Mouse (Mus musculus) splenic B cell, adult 2 months (primary cell): ENCODE measurements at regions not wholly inside any gene's neighbourhood (a gene's known extent, or its start where the extent isn't known, plus 50 kb on each side); places are given as distances from the start of the nearest gene placed in this dataset.
"Not testable (repeated sequence)": the region's sequence is repeated elsewhere in the genome, so short reads cannot be mapped to it uniquely, and the experiment has no call there.

Source experiments
- DNase-seq: peaks from one replicate; pipeline ENCODE4 v3.0.0-alpha.2; 2011; ENCODE audit warnings: low read depth, low spot score
- H3K27me3 ChIP-seq: 2 replicates; pipeline ENCODE4 v1.6.1; 2012; ENCODE audit warnings: mild to moderate bottlenecking, low read length, moderate library complexity, mixed read lengths; ENCODE audit not compliant: control insufficient read depth, poor library complexity, insufficient read depth, severe bottlenecking
- H3K36me3 ChIP-seq: 2 replicates; pipeline ENCODE4 v1.6.1; 2012; ENCODE audit warnings: mild to moderate bottlenecking, low read length, moderate library complexity, mixed read lengths; ENCODE audit not compliant: control insufficient read depth, poor library complexity, insufficient read depth, severe bottlenecking

DNA sequence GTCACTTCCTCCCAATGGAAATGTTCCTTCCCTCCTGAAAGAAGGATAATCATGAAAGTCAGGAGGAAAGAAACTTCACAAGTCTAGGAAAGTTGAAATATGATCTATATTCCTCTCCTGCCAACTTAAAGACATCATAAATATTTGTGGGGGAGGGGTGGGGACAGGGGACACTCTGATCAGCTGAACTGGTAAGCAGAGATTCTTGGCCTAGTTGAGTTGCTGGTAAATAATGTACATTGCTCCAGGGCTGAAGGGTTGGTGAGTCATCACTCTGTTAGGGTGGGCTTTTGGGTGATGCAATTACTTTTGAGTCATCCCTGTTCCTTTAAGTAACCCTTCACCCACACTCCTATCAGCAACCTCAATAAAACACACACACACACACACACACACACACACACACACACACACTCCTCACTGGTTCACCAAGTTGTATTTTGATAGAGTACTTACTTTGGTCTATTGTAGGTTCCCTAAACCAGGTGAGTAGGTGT, 56.0 kb downstream of the Ccdc71l start:
- no peak for DNase-seq
- Histone ChIP-seq H3K27me3 (no peaks in the 10 kb centered on the region), H3K36me3 (no peaks in the 10 kb centered on the region)

DNA sequence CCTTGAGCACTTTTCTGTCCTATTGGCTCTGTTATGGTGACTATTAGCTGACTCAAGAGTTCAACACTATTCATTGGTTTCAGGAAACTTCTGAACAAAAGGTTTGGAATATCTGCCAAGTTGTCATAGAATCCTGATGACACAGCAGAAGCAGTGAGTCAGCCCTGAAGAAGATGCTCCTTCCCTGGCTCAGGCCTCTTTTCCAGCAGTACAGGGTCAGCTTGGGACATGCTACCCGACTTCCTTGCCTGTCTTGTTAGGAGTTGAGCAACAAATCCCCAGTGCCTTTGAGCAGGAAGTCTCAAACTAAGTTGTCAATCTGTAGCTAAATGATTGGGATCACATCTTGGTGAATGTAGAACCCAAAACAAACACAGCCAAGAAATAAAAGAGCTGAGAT, 56.6 kb downstream of the Ccdc71l start:
- Histone ChIP-seq H3K27me3 (no peaks in the 10 kb centered on the region), H3K36me3 (no peaks in the 10 kb centered on the region)
- DNase-seq: no peak

DNA sequence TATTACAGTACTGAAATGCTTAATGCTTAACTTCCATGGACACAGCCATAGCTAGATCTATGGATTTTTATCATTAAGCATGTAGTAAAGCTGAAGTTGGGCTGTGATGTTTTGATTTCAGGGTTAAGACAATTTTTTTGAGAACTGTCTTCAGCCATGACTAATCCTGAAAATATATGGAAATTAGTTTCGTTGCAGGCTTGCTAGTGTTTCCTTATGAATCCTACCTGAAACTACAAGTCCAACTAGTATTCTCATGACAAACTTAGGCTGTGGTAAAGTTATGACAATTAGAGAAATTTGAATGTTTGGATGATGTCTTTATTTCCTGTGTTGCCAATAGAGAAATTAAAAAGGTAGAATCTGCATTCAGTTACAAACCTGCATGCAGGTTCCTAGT, 59.7 kb downstream of the Ccdc71l start:
- H3K36me3 ChIP-seq: no peaks in the 10 kb centered on the region
- H3K27me3 ChIP-seq: no peaks in the 10 kb centered on the region

DNA sequence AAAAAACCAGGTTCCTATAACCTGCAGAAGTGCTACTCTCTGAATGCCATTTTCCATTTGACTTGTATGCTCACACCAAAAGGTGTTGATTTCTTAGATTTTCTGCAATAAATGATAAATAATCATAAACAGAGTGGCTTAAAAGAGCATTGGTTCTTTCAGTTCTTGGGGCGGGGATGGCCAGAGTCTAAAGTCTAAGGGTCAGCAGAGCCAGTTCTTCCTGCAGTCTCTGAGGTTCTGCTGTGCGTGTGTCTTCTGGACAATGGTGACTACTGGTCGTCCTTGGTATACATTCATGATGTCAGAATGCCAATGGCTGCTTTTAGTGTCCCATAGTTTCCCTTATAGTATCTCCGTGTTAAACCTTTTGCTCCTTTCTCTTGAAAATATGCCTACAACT, 66.3 kb downstream of the Ccdc71l start:
- no peaks in the 10 kb centered on the region for H3K27me3 ChIP-seq
- no peak for DNase-seq

More for the DNA sequence above, 59.7 kb downstream of the Ccdc71l start:
- DNase-seq: no peak

DNA sequence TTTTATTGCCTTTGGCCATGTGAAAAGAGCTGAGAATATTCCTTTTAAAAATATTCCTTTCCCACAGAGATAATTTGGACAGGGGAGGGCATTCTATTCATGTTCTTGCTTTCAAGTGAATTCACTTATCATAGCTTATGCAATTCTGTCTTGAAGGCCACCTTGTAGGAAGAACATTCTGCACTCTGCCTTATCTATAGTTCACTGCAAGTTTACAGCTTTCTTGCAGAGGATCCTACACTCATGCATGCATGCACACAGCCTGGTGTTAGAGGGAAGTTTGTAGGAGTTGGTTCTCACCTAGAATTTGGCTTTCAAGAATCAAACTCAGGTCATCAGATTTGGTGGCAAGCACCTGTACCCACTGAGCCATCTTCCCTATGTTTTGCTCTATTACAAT, 67.4 kb downstream of the Ccdc71l start:
- no peak for DNase-seq
- Histone ChIP-seq H3K36me3 (no peaks in the 10 kb centered on the region), H3K27me3 (no peaks in the 10 kb centered on the region)

More for the DNA sequence above, 66.3 kb downstream of the Ccdc71l start:
- H3K36me3 ChIP-seq: no peaks in the 10 kb centered on the region

DNA sequence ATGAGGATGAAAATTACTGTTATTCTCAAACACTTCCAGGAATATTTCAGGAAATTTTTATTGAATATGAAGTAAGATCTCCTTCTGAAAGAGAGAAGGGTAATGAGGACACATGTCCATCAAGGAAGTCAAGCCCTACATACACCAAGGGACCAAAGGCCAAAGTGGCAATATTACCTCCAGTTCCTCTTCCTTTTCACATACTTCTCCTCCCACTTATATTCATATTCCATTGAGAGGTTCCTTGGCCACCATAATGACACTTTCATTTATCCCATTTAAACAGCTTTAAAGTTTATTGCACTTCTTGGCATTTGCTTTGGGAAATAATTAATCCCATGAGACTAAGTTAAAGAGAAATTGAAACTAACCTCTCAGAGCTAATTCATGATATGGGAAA, 70.9 kb downstream of the Ccdc71l start:
- DNase-seq: no peak
- no peaks in the 10 kb centered on the region for H3K27me3 ChIP-seq
- no peaks in the 10 kb centered on the region for H3K36me3 ChIP-seq

DNA sequence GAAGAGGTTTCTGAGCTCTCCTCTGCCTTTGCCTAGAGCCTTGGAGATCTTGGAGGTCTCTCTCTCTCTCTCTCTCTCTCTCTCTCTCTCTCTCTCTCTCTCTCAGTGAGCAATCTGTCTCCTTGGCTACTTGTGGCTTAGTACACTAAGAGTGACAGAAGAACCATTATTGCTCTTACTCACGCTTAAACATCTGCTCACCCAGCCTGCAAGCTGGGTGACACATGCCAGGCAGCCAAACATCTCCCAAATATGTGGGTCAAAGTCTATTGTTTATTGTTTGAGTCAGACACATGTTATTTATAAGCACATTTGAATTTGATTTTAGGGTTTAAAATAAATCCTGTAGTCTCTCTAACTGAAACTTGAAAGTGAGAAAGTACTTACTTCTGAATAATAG, 72.7 kb downstream of the Ccdc71l start:
- Histone ChIP-seq H3K36me3 (no peaks in the 10 kb centered on the region), H3K27me3 (no peaks in the 10 kb centered on the region)
- no peak for DNase-seq

DNA sequence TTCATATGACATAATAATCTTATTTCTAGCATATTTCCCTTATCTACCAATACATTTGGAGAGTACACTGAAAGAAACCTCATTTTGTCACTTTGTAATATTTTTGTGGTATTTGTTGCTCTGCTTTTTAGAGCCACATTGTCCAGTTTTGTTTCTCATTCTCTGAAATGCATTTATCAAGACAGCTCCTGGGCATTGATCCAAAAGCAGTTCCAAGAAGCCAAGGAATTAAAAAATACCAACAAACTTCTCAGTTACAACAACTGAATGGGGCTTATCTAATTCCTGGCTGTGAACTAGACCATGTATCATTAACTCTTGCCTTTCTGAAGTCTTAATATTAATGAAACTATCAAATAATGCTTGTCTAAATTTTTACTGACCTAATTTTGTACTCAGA, 76.3 kb downstream of the Ccdc71l start:
- Histone ChIP-seq H3K36me3 (no peaks in the 10 kb centered on the region), H3K27me3 (no peaks in the 10 kb centered on the region)
- DNase-seq: no peak

DNA sequence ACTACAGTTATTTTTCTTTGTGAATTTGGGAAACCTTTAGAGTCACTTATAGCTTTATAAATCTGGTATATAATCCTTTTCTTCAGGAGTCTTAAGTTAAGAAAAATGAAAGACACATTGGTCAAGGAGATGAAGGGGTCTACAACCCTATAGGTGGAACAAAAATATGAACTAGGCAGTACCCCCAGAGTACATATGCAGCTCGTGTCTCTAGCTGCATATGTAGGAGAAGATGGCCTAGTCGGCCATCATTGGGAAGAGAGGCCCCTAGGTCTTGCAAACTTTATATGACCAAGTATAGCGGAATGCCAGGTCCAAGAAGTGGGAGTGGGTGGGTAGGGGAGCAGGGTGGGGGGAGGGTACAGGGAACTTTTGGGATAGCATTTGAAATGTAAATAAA, 76.7 kb downstream of the Ccdc71l start:
- not testable (repeated sequence) for H3K27me3 ChIP-seq, H3K36me3 ChIP-seq, DNase-seq

DNA sequence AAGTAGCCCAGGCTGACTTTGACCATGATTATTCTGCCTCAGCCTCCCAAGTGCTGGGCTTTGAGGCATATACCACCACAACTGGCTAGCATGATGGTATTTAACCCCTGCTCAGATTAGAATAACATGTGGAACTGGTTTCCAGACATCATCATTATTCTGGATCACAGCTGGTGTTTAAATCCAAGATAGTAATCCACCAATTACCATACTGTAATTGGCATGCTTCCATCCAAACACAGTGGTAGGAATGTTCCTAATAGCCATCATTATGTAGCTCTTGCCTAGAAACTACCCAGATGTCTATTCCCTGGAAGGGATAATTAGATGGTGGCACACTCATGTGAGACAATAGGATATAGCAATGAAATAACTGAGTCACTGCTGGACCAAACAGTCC, 77.4 kb downstream of the Ccdc71l start:
- H3K27me3 ChIP-seq: no peaks in the 10 kb centered on the region
- DNase-seq: no peak
- no peaks in the 10 kb centered on the region for H3K36me3 ChIP-seq

DNA sequence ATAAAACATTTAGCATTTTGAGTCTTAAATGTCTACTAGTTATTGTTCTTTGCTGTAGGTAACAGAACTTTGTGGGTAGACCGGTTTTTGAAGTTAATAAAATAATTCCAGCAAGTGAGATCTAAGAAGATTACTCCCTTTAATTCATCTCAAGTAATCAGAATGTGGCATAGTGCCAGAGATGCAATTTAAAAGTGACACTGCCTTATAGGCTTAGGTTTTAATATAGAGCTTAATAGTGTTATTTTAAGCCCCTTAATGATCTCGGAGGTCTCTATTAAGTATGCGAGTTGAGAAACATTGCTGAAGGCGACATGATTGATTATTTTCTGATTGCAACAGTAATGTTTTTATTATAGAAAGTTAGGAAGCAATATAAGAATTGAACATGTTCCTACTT, 78.3 kb downstream of the Ccdc71l start:
- no peaks in the 10 kb centered on the region for H3K36me3 ChIP-seq
- no peak for DNase-seq
- no peaks in the 10 kb centered on the region for H3K27me3 ChIP-seq

DNA sequence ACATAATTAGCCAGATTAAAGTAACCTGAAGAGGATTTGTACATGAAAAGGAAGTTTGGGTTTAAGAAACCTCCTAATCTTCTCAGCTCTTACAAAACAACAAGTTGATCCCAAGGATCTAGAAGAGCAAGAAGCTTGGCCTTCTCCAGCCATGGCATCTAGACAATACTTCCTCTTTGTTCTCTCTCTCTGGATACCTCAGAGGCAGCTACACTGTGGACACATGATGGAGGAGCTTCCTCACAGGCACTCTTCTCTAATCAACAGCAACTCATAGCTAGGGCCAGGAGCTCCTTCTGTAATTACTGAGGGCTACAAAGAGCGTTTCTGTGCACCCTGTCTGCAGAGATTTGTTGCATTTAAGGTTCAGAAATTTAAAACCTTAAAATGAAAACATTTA, 79.9 kb downstream of the Ccdc71l start:
- DNase-seq: no peak
- Histone ChIP-seq H3K27me3 (no peaks in the 10 kb centered on the region), H3K36me3 (no peaks in the 10 kb centered on the region)

DNA sequence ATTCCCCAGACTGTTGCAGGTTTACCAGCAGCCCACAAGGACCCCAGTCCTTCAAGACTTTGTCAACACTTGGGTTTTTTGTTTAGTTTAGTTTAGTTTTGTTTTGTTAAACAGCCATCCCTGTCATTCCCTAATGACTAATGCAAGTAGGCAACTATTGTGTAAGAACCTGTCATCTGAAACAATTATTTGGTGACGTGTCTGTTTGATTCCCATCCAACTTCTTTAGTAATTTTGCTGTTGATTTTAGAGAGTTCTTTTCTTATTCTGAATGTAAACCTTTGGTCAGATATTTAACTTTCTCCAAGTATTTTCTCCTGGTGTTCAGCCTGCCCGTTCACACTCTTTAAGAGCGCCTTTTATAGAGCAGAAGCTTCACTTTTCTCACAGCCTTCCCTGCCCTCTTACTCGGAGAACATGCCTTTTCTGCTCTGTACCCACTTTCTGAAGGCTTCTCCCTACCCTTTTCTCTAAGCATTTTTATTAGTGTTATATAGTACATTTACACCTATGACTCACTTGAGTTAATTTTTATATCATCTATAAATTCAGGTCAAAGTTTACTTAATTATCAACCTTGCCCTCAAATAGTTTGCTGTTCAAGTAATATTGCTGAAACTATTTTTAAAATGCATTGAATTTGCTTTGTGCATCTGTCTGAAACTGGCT, 82.0 kb downstream of the Ccdc71l start:
- no peaks in the 10 kb centered on the region for H3K27me3 ChIP-seq
- no peaks in the 10 kb centered on the region for H3K36me3 ChIP-seq
- no peak for DNase-seq

DNA sequence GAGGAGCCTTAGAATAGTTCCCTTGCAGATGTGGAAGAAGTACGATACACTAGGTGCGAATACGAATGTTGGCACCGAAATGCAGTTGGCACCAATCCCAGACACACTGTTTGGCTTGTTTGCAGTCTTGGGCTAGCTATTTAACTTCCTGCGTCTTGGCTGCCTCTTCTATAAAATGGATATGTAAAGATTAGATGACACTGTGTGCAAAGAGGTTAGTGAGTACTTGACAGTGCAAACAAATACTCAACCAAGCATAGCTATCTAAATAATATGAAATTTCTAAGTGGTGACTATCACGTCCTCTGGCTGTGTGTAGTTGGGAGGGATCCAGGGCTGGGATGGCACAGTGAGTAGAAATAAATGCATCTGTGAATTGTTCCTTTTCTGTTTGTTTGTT, 86.9 kb downstream of the Ccdc71l start:
- no peak for DNase-seq
- Histone ChIP-seq H3K36me3 (no peaks in the 10 kb centered on the region), H3K27me3 (no peaks in the 10 kb centered on the region)

DNA sequence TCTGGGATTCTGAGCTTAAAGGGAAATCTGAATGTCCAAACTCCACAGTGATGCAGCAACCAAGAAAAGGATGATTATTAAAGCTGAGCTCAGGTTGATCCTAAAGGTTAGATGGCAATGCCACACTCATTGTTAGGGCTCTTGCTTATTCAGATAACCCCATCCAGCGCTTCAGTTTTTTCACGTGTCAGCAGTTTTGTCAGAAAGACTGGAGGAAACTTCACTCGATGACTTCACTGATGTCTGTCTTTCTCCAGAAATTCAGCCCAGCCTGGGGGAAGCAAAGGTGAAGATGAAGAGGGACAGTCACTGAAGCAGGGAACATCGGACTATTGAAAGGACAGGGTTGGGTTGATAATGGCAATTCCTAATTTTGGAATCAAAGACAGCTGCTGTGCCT, 91.4 kb downstream of the Ccdc71l start:
- no peaks in the 10 kb centered on the region for H3K27me3 ChIP-seq

DNA sequence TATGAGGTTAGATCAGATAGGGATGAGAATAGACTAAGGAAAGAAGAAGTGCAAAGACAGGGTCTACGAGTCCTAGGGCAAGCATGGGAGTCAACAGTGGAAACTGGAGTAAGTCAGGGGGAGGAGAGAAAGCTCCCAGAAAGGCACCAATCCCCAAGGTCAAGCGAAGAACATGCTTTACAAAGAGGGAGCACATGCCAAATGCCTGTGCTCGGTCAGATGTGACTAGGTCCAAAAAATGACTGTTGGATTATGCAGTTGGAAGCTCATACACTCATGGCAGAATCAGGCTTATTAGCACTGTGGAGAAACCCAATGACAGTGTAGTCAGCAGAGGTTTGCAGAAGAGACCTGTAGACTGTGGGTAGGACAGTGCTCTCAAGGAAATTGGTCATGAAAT, 100.9 kb downstream of the Ccdc71l start:
- Histone ChIP-seq H3K27me3 (no peaks in the 10 kb centered on the region), H3K36me3 (no peaks in the 10 kb centered on the region)
- no peak for DNase-seq

More for the DNA sequence above, 91.4 kb downstream of the Ccdc71l start:
- no peaks in the 10 kb centered on the region for H3K36me3 ChIP-seq
- DNase-seq: no peak
